Mouse (Mus musculus): Measurements from ENCODE around the gene 4930544D05Rik. TPM values are rescaled to one million over a fixed set of nuclear protein-coding genes. Genes with fewer than 3 reads are reported as not detected.
A peak's percentile ranks its signal among the peaks of the same experiment; 100 is the strongest.

4930544D05Rik gene
- polyA plus RNA-seq, 1 experiment = not detected

DNA sequence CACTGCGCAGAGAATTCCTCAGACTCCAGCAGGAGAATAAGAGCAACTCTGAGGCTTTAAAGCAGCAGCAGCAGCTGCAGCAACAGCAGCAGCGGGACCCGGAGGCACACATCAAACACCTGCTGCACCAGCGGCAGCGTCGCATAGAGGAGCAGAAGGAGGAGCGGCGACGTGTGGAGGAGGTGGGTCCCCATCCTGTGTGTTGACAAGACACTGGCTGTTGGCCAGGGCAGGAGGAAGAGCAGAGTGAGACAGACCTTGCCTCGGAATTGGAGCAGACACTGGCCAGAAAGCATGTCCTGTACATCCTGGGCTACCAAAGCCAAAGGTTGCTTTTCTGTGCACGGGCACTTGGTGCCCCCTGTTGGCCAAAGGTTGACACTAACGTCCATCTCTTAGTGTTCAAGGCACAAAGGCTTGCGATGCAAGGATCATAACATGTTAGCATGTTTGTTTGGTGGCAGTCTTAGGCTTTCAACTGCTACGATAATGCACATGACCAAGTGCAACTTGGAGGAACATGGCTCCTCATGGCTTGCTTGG lies 10.6 kb upstream of the 4930544D05Rik start:
- H3K36me3 ChIP-seq (ENCODE audit: control insufficient read depth, insufficient read depth) = peaks cover 69% of the 10 kb centered on the region
- TF ChIP-seq FOSL1 (IDR thresholded peaks at IDR 0.05; ENCODE audit: insufficient read depth, low read length, poor library complexity, severe bottlenecking) = no peak
- TF ChIP-seq MYOD1 (IDR thresholded peaks at IDR 0.05; ENCODE audit: control insufficient read depth, insufficient read length, low read depth) = no peak
- peak; percentile 76 for TF ChIP-seq CTCF (IDR thresholded peaks at IDR 0.05; ENCODE audit: control insufficient read depth, insufficient read depth, insufficient read length)
- TF ChIP-seq MYOG (IDR thresholded peaks at IDR 0.05; ENCODE audit: control insufficient read depth, extremely low read depth, insufficient read length) = no peak
- TF ChIP-seq MAX (IDR thresholded peaks at IDR 0.05) = peak; percentile 57
- TF ChIP-seq CEBPB (IDR thresholded peaks at IDR 0.05; ENCODE audit: low read depth) = no peak
- no peak for TF ChIP-seq USF1 (IDR thresholded peaks at IDR 0.05; ENCODE audit: low read depth)
- H3K79me2 ChIP-seq (ENCODE audit: control insufficient read depth, insufficient read depth) = no peaks in the 10 kb centered on the region
- no peaks in the 10 kb centered on the region for H3K27me3 ChIP-seq (ENCODE audit: control insufficient read depth, insufficient read depth, insufficient read length)
- H3K4me3 ChIP-seq (ENCODE audit: insufficient read depth, poor library complexity, severe bottlenecking) = no peak overlapping the region
- H3ac ChIP-seq (ENCODE audit: control insufficient read depth, insufficient read length, low read depth) = no peak overlapping the region
- H3K79me3 ChIP-seq (ENCODE audit: low read depth) = no peaks in the 10 kb centered on the region

DNA sequence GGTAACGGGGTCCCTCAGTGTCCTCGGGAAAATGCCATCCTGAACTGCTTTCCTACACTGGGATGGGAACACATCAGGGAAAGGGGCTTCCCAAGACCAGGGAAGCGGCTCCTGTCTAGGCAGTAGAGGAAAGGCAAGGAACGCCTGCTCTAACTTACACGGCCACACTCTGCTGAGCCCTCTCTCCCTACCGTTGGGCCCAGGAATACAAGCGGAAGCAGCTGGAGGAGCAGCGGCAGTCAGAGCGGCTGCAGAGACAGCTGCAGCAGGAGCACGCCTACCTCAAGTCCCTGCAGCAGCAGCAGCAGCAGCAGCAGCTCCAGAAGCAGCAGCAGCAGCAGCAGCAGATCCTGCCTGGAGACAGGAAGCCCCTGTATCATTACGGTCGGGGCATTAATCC lies 8.9 kb upstream of the 4930544D05Rik start:
- H3ac ChIP-seq (ENCODE audit: control insufficient read depth, insufficient read length, low read depth) = no peak overlapping the region
- H3K79me3 ChIP-seq (ENCODE audit: low read depth) = no peaks in the 10 kb centered on the region
- TF ChIP-seq CTCF (IDR thresholded peaks at IDR 0.05; ENCODE audit: control insufficient read depth, insufficient read depth, insufficient read length) (no peak), CEBPB (IDR thresholded peaks at IDR 0.05; ENCODE audit: low read depth) (no peak), FOSL1 (IDR thresholded peaks at IDR 0.05; ENCODE audit: insufficient read depth, low read length, poor library complexity, severe bottlenecking) (no peak), USF1 (IDR thresholded peaks at IDR 0.05; ENCODE audit: low read depth) (no peak), MYOD1 (IDR thresholded peaks at IDR 0.05; ENCODE audit: control insufficient read depth, insufficient read length, low read depth) (no peak), MYOG (IDR thresholded peaks at IDR 0.05; ENCODE audit: control insufficient read depth, extremely low read depth, insufficient read length) (no peak), MAX (IDR thresholded peaks at IDR 0.05) (no peak)
- H3K36me3 ChIP-seq (ENCODE audit: control insufficient read depth, insufficient read depth) = peaks cover 79% of the 10 kb centered on the region
- H3K79me2 ChIP-seq (ENCODE audit: control insufficient read depth, insufficient read depth) = no peaks in the 10 kb centered on the region
- no peaks in the 10 kb centered on the region for H3K27me3 ChIP-seq (ENCODE audit: control insufficient read depth, insufficient read depth, insufficient read length)
- H3K4me3 ChIP-seq (ENCODE audit: insufficient read depth, poor library complexity, severe bottlenecking) = no peak overlapping the region

GRCm38 (mm10) chr11:70607611-70608010 lies 8.0 kb upstream of the 4930544D05Rik start:
- TF ChIP-seq USF1 (IDR thresholded peaks at IDR 0.05; ENCODE audit: low read depth) (no peak), CTCF (IDR thresholded peaks at IDR 0.05; ENCODE audit: control insufficient read depth, insufficient read depth, insufficient read length) (no peak), MYOG (IDR thresholded peaks at IDR 0.05; ENCODE audit: control insufficient read depth, extremely low read depth, insufficient read length) (no peak), MAX (IDR thresholded peaks at IDR 0.05) (no peak), CEBPB (IDR thresholded peaks at IDR 0.05; ENCODE audit: low read depth) (no peak), MYOD1 (IDR thresholded peaks at IDR 0.05; ENCODE audit: control insufficient read depth, insufficient read length, low read depth) (no peak), FOSL1 (IDR thresholded peaks at IDR 0.05; ENCODE audit: insufficient read depth, low read length, poor library complexity, severe bottlenecking) (no peak)
- H3K4me3 ChIP-seq (ENCODE audit: insufficient read depth, poor library complexity, severe bottlenecking) = no peak overlapping the region
- H3K27me3 ChIP-seq (ENCODE audit: control insufficient read depth, insufficient read depth, insufficient read length) = no peaks in the 10 kb centered on the region
- no peaks in the 10 kb centered on the region for H3K79me2 ChIP-seq (ENCODE audit: control insufficient read depth, insufficient read depth)
- H3ac ChIP-seq (ENCODE audit: control insufficient read depth, insufficient read length, low read depth) = no peak overlapping the region
- H3K36me3 ChIP-seq (ENCODE audit: control insufficient read depth, insufficient read depth) = peaks cover 83% of the 10 kb centered on the region
- H3K79me3 ChIP-seq (ENCODE audit: low read depth) = no peaks in the 10 kb centered on the region

DNA sequence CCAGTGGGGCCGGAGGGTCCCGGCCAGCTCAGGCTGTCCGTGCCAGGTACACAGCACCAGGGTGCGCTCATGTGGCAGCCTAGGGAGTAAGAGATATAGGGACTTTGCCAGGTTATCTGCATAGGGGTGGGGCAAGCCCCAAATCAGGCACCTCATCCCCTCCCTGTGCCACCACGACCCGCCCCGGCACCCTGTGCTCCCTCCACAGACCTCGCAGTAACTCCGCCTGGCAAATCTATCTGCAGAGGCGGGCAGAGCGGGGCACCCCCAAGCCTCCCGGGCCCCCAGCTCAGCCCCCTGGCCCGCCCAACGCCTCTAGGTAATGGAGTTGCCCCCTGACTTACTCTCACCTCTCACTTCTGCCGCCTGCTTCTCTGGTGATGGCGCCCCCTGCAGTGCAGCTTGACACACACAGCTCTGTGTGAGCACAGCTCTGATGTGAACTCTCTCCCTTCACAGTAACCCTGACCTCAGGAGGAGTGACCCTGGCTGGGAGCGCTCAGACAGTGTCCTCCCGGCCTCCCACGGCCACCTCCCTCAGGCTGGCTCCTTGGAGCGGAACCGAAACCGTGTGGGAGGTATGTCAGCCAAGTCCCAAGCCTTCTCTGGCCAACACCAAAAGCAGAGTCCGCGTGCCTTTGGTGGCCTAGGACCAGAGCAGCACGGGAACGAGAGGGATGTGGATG lies 7.1 kb upstream of the 4930544D05Rik start:
- no peak overlapping the region for H3ac ChIP-seq (ENCODE audit: control insufficient read depth, insufficient read length, low read depth)
- no peak overlapping the region for H3K4me3 ChIP-seq (ENCODE audit: insufficient read depth, poor library complexity, severe bottlenecking)
- H3K79me3 ChIP-seq (ENCODE audit: low read depth) = no peaks in the 10 kb centered on the region
- H3K27me3 ChIP-seq (ENCODE audit: control insufficient read depth, insufficient read depth, insufficient read length) = no peaks in the 10 kb centered on the region
- H3K36me3 ChIP-seq (ENCODE audit: control insufficient read depth, insufficient read depth) = peaks cover 91% of the 10 kb centered on the region
- H3K79me2 ChIP-seq (ENCODE audit: control insufficient read depth, insufficient read depth) = no peaks in the 10 kb centered on the region
- TF ChIP-seq CTCF (IDR thresholded peaks at IDR 0.05; ENCODE audit: control insufficient read depth, insufficient read depth, insufficient read length) (peak; percentile 32), CEBPB (IDR thresholded peaks at IDR 0.05; ENCODE audit: low read depth) (no peak)

GRCm38 (mm10) chr11:70610752-70611151 lies 4.9 kb upstream of the 4930544D05Rik start:
- Histone ChIP-seq H3ac (ENCODE audit: control insufficient read depth, insufficient read length, low read depth) (no peak overlapping the region), H3K27me3 (ENCODE audit: control insufficient read depth, insufficient read depth, insufficient read length) (no peaks in the 10 kb centered on the region), H3K36me3 (ENCODE audit: control insufficient read depth, insufficient read depth) (peaks cover 74% of the 10 kb centered on the region), H3K4me3 (ENCODE audit: insufficient read depth, poor library complexity, severe bottlenecking) (no peak overlapping the region), H3K79me3 (ENCODE audit: low read depth) (no peaks in the 10 kb centered on the region), H3K79me2 (ENCODE audit: control insufficient read depth, insufficient read depth) (no peaks in the 10 kb centered on the region)
- TF ChIP-seq MAX (IDR thresholded peaks at IDR 0.05) = no peak
- no peak for TF ChIP-seq FOSL1 (IDR thresholded peaks at IDR 0.05; ENCODE audit: insufficient read depth, low read length, poor library complexity, severe bottlenecking)
- TF ChIP-seq MYOG (IDR thresholded peaks at IDR 0.05; ENCODE audit: control insufficient read depth, extremely low read depth, insufficient read length) = no peak
- no peak for TF ChIP-seq MYOD1 (IDR thresholded peaks at IDR 0.05; ENCODE audit: control insufficient read depth, insufficient read length, low read depth)
- no peak for TF ChIP-seq USF1 (IDR thresholded peaks at IDR 0.05; ENCODE audit: low read depth)
- no peak for TF ChIP-seq CEBPB (IDR thresholded peaks at IDR 0.05; ENCODE audit: low read depth)
- no peak for TF ChIP-seq CTCF (IDR thresholded peaks at IDR 0.05; ENCODE audit: control insufficient read depth, insufficient read depth, insufficient read length)
